Mouse (Mus musculus) hematopoietic stem cell, adult 5-6 weeks (primary cell): ENCODE results near the gene Atp6v0a4. TPM values are rescaled to one million over a fixed set of nuclear protein-coding genes. Genes with fewer than 3 reads are reported as not detected.

Experiments used
- ATAC-seq, 2 experiments: fragments of 125-278 bp in 1 of 2; replicated peaks in 1 of 2; 2 replicates each; pipeline ENCODE4 v1.8.0; 2016 to 2017; ENCODE audit warnings: inconsistent platforms in 2 of 2, mild to moderate bottlenecking in 2 of 2, moderate number of reproducible peaks in 2 of 2, low read depth in 1 of 2, moderate TSS enrichment in 1 of 2; ENCODE audit not compliant: low FRiP score in 2 of 2, poor library complexity in 2 of 2, severe bottlenecking in 2 of 2, insufficient read depth in 1 of 2, low TSS enrichment in 1 of 2
- total RNA-seq: library from RNA; stranded (forward); fragments of 172-1452, 232-1000 nt; gene quantifications from 2 replicates; pipeline ENCODE4 v1.2.3, GENCODE M21; 2017

Atp6v0a4 gene
- total RNA-seq, 1 experiment from 2014 or later, result not detected

DNA sequence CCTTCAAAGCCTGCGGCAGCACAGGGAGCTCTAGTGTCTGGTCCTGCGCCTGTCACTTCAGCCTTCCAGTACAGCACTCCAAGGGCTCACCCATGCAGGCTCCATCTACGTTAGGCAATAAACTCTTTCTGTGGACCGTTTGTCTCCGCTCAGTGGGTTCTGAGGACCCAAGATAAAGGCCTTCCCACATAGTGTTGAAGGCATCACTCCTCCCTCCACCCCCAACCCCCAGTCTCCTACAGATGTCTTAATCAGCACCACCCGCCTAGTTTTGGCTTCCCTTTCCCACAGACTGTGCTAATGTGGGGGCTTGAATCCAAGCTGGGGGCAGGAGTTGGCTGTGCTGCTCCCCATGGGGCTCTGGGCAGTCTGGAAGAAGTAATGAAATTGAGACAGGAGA, 20.6 kb downstream of the Atp6v0a4 start:
- ATAC-seq, result no peak

DNA sequence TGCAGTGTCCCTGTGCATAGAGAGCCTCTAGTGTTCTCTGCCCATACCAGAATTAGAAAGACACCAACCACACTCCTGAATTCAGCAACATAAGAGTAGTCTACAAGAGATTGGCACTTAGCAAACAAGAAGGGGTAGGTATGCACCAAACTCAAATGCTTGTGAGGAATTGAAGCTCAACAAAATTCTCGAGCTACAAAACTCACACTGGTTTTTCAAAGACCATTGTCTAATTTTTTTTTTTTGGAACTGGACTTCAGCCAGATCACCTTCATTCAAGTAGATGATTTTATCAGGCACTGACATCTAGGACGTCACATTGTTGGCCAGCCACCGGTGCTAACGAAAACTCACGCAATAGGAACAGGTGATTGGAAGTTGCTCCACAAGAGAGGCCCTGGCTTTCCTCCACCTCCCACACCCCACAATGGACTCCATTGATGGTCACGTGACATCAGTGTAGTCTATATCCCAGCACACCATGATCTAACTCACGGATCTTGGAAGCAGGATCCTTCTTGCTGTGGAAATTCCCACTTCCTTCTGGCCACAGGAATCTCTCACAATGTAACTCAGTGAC, 22.1 kb downstream of the Atp6v0a4 start:
- no peak for ATAC-seq

- ATAC-seq, result no peak
Observed at GRCm38 (mm10) chr6:38096961-38097370, 27.4 kb downstream of the Atp6v0a4 start.

DNA sequence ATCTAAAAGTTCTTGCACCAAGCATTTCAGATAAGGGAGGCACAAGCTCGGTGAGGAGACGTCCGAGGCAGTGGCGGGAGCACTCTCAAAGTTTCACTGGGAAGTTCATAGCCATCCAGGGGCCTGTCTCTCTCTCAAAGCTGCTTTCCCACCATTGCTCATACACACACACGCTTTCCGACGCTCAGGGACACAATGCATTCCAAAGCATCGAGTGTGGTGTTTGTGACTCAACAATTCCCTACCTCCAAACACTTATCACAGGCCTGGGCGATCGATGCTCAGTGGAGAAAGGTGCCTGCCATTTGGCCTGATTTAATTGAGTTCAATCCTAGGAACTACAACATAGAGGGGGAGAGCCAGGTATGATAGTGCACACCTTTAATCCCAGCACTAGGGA, 29.7 kb downstream of the Atp6v0a4 start:
- ATAC-seq, result no peak

DNA sequence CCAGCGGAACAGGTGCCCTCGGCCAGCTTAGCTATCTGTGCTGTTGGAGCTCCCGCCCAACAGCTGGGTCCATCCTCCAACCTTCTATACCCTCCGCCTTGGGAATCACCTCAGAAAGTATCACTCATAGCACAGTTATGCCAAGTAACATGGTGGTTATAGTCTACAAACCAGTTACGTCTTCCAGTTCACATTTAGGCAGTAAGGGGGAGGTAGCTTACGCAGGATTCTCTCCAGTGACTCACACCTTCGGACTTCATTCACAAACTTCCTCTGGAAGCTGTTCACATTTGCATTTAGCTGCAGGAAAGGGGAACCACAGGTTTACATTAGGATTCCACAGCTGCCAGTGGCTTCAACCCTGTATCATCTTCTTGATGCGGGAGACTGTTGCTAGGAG, 31.8 kb downstream of the Atp6v0a4 start:
- ATAC-seq, result no peak

DNA sequence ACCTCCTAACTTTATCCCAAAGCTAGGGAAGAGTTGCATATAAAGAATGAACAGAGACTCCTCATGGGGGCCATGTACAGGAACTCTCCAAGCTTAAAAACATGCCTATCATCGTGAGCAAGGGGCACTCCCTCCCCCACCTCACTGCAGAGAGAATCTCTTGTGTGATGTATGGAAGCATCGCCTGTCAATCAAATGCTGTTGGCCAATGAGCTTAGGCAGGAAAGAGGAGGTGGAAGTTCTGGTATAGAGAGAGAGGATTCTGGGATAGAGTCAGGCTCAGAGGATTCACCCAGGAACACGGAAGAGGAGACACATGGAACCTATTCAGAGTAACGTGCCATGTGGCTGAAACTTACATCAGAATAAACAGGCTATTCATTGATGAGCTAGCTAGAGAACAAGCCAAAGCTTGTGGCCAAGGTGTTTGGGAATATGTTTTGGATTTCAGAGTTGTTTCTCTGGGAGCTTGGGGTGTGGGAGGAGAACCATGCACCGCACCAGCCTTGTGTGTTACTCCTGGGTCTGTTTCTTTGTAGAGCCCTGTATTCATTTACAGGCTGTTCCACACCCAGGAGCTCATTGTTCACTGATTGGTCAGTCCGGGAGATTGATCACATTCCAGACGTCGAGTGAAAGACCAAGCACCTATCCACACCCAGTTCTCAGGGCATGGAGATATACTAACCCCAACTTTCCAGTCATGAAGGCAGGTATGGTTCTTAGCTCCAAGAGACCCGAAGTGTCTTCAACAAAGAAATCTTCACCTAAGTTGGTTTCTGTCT, 37.0 kb downstream of the Atp6v0a4 start:
- no peak for ATAC-seq

GRCm38 (mm10) chr6:38083204-38083603, 41.2 kb downstream of the Atp6v0a4 start:
- ATAC-seq, result no peak

- ATAC-seq, result no peak
Observed at GRCm38 (mm10) chr6:38081727-38082341, 42.6 kb downstream of the Atp6v0a4 start.

DNA sequence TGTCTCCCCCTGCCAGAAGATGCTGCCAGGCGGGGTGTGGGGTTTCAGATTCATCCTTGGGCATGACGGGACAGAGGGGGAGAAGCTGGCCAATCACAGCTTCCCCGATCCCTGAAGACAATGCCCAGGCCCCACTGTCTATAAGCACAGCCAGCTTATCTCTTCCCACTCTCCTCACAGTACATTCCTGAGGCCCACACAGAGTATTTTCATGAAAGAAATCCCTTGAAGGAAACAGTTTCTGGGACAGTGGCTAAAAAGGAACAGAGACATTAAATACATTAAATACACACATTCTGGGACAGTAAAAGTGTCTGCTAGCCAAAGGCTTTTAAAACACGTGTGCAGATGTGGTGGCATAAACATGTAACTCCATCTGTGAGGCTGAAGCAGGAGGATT, 44.0 kb downstream of the Atp6v0a4 start:
- no peak for ATAC-seq

- ATAC-seq, result no peak
Observed at GRCm38 (mm10) chr6:38073592-38073991, 50.8 kb downstream of the Atp6v0a4 start.

GRCm38 (mm10) chr6:38072137-38072796, 52.1 kb downstream of the Atp6v0a4 start:
- ATAC-seq, result no peak

- ATAC-seq, result no peak
Observed at GRCm38 (mm10) chr6:38071256-38071655, 53.1 kb downstream of the Atp6v0a4 start.

DNA sequence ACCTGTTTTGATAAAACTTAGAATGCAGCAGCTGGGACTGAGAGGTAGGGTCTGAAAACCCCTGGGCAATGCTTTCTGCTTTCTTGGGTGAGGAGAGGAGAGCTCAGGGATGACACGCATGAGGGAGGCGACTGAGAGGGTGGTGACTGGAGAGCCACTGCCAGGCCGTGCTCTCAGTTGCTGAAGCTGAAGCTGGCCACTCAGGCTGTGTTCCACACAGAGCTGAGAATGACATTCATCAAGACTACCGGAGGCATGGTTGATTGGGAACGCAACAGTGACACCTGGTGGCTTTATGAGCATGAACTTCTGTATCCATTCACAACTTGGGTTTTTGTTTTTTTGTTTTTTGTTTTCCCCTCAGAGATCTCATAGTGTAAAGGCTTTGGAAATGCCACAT, 58.2 kb downstream of the Atp6v0a4 start:
- peak; percentile 76 to 89 for ATAC-seq

GRCm38 (mm10) chr6:38065501-38066122, 58.8 kb downstream of the Atp6v0a4 start:
- peak; percentile 50 to 61; a peak in 2 of 4 replicates for ATAC-seq

GRCm38 (mm10) chr6:38065122-38065500, 59.3 kb downstream of the Atp6v0a4 start:
- peak; percentile 28 to 34; a peak in 1 of 4 replicates for ATAC-seq

- no peak for ATAC-seq
Observed at GRCm38 (mm10) chr6:38064621-38065020, 59.8 kb downstream of the Atp6v0a4 start.

DNA sequence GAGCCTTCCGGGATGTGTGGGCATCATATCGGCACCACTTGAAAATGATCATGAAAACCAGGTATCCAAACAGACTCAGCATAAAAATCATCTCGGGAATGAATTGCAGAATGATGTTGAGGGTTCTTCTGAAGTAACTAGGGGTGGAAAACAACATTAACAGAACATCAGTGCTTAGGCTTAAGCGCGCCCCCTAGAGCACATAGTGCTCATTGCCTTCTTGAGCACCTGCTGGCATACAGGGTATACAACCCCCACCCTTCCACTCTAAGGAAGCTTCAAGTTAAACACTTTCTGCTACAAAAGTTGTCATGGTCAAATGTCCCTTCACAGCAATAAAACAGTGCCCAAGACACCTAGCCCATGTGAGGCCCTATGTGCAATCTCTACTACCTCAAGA, 65.6 kb downstream of the Atp6v0a4 start:
- 0 out of 4 replicates have a peak, but pooled peaks of 1 of the 2 experiments have one; percentile 36 for ATAC-seq
